Mouse (Mus musculus) hindbrain, embryonic 15.5 days (tissue): ENCODE results near the gene Ciita. TPM values are rescaled to one million over a fixed set of nuclear protein-coding genes. Genes with fewer than 3 reads are reported as not detected.

ENCODE experiments used
- ATAC-seq: fragments of 200-750 bp; cut with Nextera tagmentation; 2 replicates; pipeline ENCODE4 v1.8.0; 2017; ENCODE audit warnings: low read depth, moderate number of reproducible peaks, moderate TSS enrichment; ENCODE audit not compliant: low FRiP score
- H3K27ac ChIP-seq: fragments of 300-500 bp; sonication (generic); replicated peaks from 2 replicates; pipeline ENCODE4 v1.5.1; 2015; ENCODE audit warnings: mild to moderate bottlenecking, inconsistent platforms
- H3K27me3 ChIP-seq: fragments of 300-500 bp; sonication (generic); 2 replicates; pipeline ENCODE4 v1.6.1; 2015; ENCODE audit warnings: control low read depth, inconsistent platforms
- H3K36me3 ChIP-seq: fragments of 300-500 bp; sonication (generic); 2 replicates; pipeline ENCODE4 v1.6.1; 2015; ENCODE audit warnings: control low read depth, inconsistent platforms
- H3K4me1 ChIP-seq: fragments of 300-500 bp; sonication (generic); replicated peaks from 2 replicates; pipeline ENCODE4 v1.6.1; 2015; ENCODE audit warnings: control low read depth, inconsistent platforms
- H3K4me2 ChIP-seq: fragments of 300-500 bp; sonication (generic); 2 replicates; pipeline ENCODE4 v1.6.1; 2015; ENCODE audit warnings: moderate library complexity, mild to moderate bottlenecking, inconsistent platforms
- H3K4me3 ChIP-seq: fragments of 300-500 bp; sonication (generic); 2 replicates; pipeline ENCODE4 v1.5.1; 2015; ENCODE audit warnings: mild to moderate bottlenecking, inconsistent platforms
- H3K9ac ChIP-seq: fragments of 300-500 bp; sonication (generic); 2 replicates; pipeline ENCODE4 v1.6.1; 2015; ENCODE audit warnings: inconsistent platforms
- H3K9me3 ChIP-seq: fragments of 300-500 bp; sonication (generic); 2 replicates; pipeline ENCODE4 v1.6.1; 2016; ENCODE audit warnings: control low read depth, inconsistent platforms
- WGBS: fragments of 180-500 bp; shearing (Covaris S2); methylation state at CpG from one replicate; pipeline ENCODE4 v1.1.7; 2015; 5-methylcytosine and 5-hydroxymethylcytosine counted together
- polyA plus RNA-seq: library from polyadenylated mRNA; unstranded; fragments of >200 nt; fragmentation: Nextera tagmentation; extraction: Ambion mirVana; gene quantifications from 2 replicates; pipeline ENCODE4 v1.2.1, GENCODE M21; 2015

The Ciita gene
- polyA plus RNA-seq, 1 experiment from 2014 or later = 0.52 TPM

DNA sequence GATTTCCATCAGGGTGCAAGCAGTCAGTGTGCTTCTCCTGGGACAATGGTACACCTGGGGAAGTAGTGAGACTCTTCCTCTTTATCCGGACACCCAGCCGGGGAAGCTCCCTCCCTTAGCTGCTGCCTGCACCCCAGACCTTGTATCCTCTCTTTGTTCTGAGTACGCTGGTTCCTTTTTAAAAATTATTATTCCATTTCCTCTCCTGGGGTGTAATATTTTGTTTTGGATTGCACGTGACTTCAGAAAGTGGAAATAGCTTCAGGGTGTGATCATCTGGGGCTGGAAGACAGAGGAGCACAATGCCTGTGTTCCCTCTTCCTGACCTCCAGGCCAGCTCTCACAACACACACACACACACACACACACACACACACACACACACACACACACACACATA is 2.5 kb downstream of the Ciita start:
- ATAC-seq = no peak
- H3K4me3 ChIP-seq = no peak overlapping the region
- no peaks in the 10 kb centered on the region for H3K4me1 ChIP-seq
- 66% methylated on average over 4 of the region's 4 CpGs for WGBS
- H3K9me3 ChIP-seq = no peaks in the 10 kb centered on the region
- no peaks in the 10 kb centered on the region for H3K36me3 ChIP-seq
- no peak overlapping the region for H3K9ac ChIP-seq
- no peak overlapping the region for H3K4me2 ChIP-seq
- no peak overlapping the region for H3K27ac ChIP-seq
- no peaks in the 10 kb centered on the region for H3K27me3 ChIP-seq

- Histone ChIP-seq H3K4me1 (0 out of 2 replicates have a peak, but pooled peaks cover 5% of the 10 kb centered on the region), H3K9me3 (no peaks in the 10 kb centered on the region), H3K9ac (no peak overlapping the region), H3K27ac (no peak overlapping the region), H3K36me3 (no peaks in the 10 kb centered on the region), H3K4me3 (no peak overlapping the region), H3K4me2 (no peak overlapping the region), H3K27me3 (peaks cover 8% of the 10 kb centered on the region; the same call in 1 of the 2 replicates)
- 69% methylated on average over 3 of the region's 3 CpGs for WGBS
- ATAC-seq = no peak
Measured at GRCm38 (mm10) chr16:10486993-10487392, 7.1 kb downstream of the Ciita start.

- Histone ChIP-seq H3K9ac (no peak overlapping the region), H3K4me3 (no peak overlapping the region), H3K27ac (no peak overlapping the region), H3K36me3 (no peaks in the 10 kb centered on the region), H3K27me3 (peaks cover 8% of the 10 kb centered on the region; the same call in 1 of the 2 replicates), H3K9me3 (no peaks in the 10 kb centered on the region), H3K4me1 (0 out of 2 replicates have a peak, but pooled peaks cover 5% of the 10 kb centered on the region), H3K4me2 (no peak overlapping the region)
- WGBS = 94% methylated on average over 8 of the region's 8 CpGs
- ATAC-seq = no peak
Measured at GRCm38 (mm10) chr16:10487895-10488493, 8.1 kb downstream of the Ciita start.

DNA sequence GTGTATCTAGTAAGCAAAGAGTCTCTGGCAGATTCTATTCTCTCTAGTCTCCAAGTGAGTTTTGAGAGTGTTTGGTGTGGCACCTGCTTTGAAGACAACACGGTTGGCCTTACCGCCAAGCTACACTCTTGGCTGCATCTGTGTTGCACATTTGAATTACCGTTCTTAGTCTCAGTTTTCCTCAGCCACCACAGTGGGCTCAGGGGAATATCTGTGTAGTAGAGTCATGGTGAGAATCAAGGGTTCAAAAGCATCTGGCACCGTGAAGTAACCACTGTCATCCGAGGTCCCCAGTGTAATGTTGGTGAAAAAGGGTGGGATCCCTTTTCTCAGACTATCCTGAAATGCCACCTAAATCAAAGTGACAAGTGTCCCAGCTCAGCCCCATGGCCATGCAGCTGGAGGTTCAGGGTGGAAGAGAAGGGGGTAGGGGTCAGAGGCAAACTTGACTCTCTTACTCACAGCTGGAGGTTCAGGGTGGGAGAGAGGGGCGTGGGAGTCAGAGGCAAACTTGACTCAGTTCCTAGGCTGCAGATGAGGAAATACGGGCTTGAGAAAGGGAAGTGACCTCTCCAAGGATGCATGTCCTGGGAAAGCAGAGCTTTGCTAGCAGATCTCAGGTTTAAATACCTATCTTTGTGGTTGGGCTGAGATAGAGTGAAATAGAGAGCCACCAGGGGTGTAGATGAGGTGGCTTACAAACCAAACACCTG is 9.1 kb downstream of the Ciita start:
- no peak overlapping the region for H3K4me2 ChIP-seq
- no peak overlapping the region for H3K27ac ChIP-seq
- H3K9ac ChIP-seq = no peak overlapping the region
- peaks cover 8% of the 10 kb centered on the region; the same call in 1 of the 2 replicates for H3K27me3 ChIP-seq
- H3K9me3 ChIP-seq = no peaks in the 10 kb centered on the region
- H3K4me1 ChIP-seq = 0 out of 2 replicates have a peak, but pooled peaks cover 5% of the 10 kb centered on the region
- H3K36me3 ChIP-seq = no peaks in the 10 kb centered on the region
- H3K4me3 ChIP-seq = no peak overlapping the region
- ATAC-seq = no peak
- 92% methylated on average over 7 of the region's 7 CpGs for WGBS

GRCm38 (mm10) chr16:10489483-10489882 is 9.6 kb downstream of the Ciita start:
- H3K4me2 ChIP-seq = peak overlapping the region; percentile 34
- H3K9me3 ChIP-seq = no peaks in the 10 kb centered on the region
- 0 out of 2 replicates have a peak, but pooled peaks cover 5% of the 10 kb centered on the region for H3K4me1 ChIP-seq
- no peak for ATAC-seq
- H3K36me3 ChIP-seq = no peaks in the 10 kb centered on the region
- H3K27me3 ChIP-seq = peaks cover 8% of the 10 kb centered on the region; the same call in 1 of the 2 replicates
- WGBS = 19% methylated on average over 9 of the region's 9 CpGs
- no peak overlapping the region for H3K9ac ChIP-seq
- H3K27ac ChIP-seq = no peak overlapping the region
- H3K4me3 ChIP-seq = no peak overlapping the region

- Histone ChIP-seq H3K27ac (no peak overlapping the region), H3K4me1 (0 out of 2 replicates have a peak, but pooled peaks cover 5% of the 10 kb centered on the region), H3K27me3 (peaks cover 8% of the 10 kb centered on the region; the same call in 1 of the 2 replicates), H3K4me3 (no peak overlapping the region), H3K9ac (no peak overlapping the region), H3K4me2 (peak overlapping the region; percentile 34), H3K36me3 (no peaks in the 10 kb centered on the region), H3K9me3 (no peaks in the 10 kb centered on the region)
- 27% methylated on average over 12 of the region's 14 CpGs for WGBS
- ATAC-seq = no peak
Measured at GRCm38 (mm10) chr16:10489904-10490457, 10.1 kb downstream of the Ciita start.

DNA sequence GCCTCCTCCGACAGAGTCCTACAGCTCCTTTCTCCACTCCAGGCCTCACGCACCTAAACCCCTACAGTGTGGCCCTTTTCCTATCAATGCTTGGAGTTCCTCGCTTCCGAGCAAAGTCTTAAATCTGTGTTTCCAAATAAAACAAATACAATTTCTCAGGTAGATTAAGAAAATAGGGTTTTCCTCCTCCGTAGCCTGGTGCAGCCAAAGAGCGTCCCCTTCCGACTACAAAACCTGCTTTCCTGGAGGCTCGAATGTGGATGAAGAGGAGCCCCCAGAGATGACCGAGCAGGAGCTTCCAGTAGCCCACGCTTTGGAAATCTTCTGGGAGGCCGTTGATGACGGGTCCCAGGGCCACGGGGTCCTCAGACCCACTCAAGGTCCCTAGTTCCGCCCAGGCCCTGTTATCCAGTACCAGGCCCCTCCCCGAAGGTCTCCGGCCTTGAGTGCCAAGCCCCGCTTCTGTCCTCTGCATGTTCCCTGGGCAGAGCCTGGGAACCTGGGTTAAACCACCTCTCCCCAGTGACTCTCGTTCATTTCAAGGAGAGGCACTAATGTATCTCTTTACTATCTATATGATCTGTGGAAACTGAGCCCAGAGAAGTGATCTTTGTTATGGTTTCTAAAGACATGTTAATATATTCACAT is 10.8 kb downstream of the Ciita start:
- H3K4me3 ChIP-seq = no peak overlapping the region
- 0 out of 2 replicates have a peak, but pooled peaks cover 5% of the 10 kb centered on the region for H3K4me1 ChIP-seq
- no peak overlapping the region for H3K4me2 ChIP-seq
- WGBS = 85% methylated on average over 18 of the region's 18 CpGs
- no peaks in the 10 kb centered on the region for H3K36me3 ChIP-seq
- H3K9ac ChIP-seq = no peak overlapping the region
- ATAC-seq = no peak
- H3K27me3 ChIP-seq = peaks cover 8% of the 10 kb centered on the region; the same call in 1 of the 2 replicates
- no peak overlapping the region for H3K27ac ChIP-seq
- H3K9me3 ChIP-seq = no peaks in the 10 kb centered on the region

DNA sequence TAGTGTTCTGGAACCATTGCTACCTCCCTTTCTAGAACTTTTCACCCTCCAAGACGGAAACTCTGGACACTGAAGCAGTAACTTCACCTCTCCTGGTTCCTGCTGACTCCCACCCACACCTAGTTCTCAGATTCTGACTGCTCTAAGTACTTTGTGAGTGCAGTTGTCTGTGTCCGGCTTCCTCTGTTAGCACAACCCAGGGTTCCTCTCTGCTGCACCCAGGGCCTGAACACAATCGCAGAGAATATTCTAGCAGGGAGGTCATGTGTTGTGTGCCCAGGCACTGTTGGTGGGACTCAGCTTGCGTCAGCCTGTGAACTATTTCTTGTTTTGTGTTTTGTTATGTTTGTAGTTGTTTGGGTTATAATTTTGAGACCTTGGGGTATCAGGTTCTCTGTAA is 11.9 kb downstream of the Ciita start:
- H3K4me3 ChIP-seq = no peak overlapping the region
- H3K9ac ChIP-seq = no peak overlapping the region
- no peak for ATAC-seq
- H3K9me3 ChIP-seq = no peaks in the 10 kb centered on the region
- no peak overlapping the region for H3K27ac ChIP-seq
- no peaks in the 10 kb centered on the region for H3K36me3 ChIP-seq
- WGBS = 88% methylated on average over 4 of the region's 4 CpGs
- 0 out of 2 replicates have a peak, but pooled peaks cover 5% of the 10 kb centered on the region for H3K4me1 ChIP-seq
- no peak overlapping the region for H3K4me2 ChIP-seq
- peaks cover 8% of the 10 kb centered on the region; the same call in 1 of the 2 replicates for H3K27me3 ChIP-seq

- 88% methylated on average over 3 of the region's 3 CpGs for WGBS
- Histone ChIP-seq H3K4me3 (no peak overlapping the region), H3K27me3 (peaks cover 8% of the 10 kb centered on the region; the same call in 1 of the 2 replicates), H3K9me3 (no peaks in the 10 kb centered on the region), H3K9ac (no peak overlapping the region), H3K36me3 (no peaks in the 10 kb centered on the region), H3K27ac (no peak overlapping the region), H3K4me2 (no peak overlapping the region), H3K4me1 (0 out of 2 replicates have a peak, but pooled peaks cover 5% of the 10 kb centered on the region)
- no peak for ATAC-seq
Measured at GRCm38 (mm10) chr16:10492587-10492986, 12.7 kb downstream of the Ciita start.

- 78% methylated on average over 2 of the region's 2 CpGs for WGBS
- no peak overlapping the region for H3K4me3 ChIP-seq
- H3K9me3 ChIP-seq = no peaks in the 10 kb centered on the region
- H3K4me2 ChIP-seq = no peak overlapping the region
- ATAC-seq = no peak
- no peak overlapping the region for H3K9ac ChIP-seq
- no peaks in the 10 kb centered on the region for H3K27me3 ChIP-seq
- H3K27ac ChIP-seq = no peak overlapping the region
- H3K4me1 ChIP-seq = no peaks in the 10 kb centered on the region
- no peaks in the 10 kb centered on the region for H3K36me3 ChIP-seq
Measured at GRCm38 (mm10) chr16:10495824-10496298, 16.0 kb downstream of the Ciita start.

GRCm38 (mm10) chr16:10498096-10498602 is 18.3 kb downstream of the Ciita start:
- Histone ChIP-seq H3K27me3 (no peaks in the 10 kb centered on the region), H3K4me3 (no peak overlapping the region), H3K36me3 (no peaks in the 10 kb centered on the region), H3K4me1 (no peaks in the 10 kb centered on the region), H3K9me3 (no peaks in the 10 kb centered on the region), H3K9ac (no peak overlapping the region), H3K4me2 (no peak overlapping the region), H3K27ac (no peak overlapping the region)
- 60% methylated on average over 5 of the region's 5 CpGs for WGBS
- ATAC-seq = no peak
